Mouse (Mus musculus) heart, embryonic 15.5 days (tissue): ENCODE data around the gene Nacc2. TPM values are rescaled to one million over a fixed set of nuclear protein-coding genes. Genes with fewer than 3 reads are reported as not detected.
A peak's percentile ranks its signal among the peaks of the same experiment; 100 is the strongest.

ENCODE experiments used
- ATAC-seq: fragments of 200-750 bp; cut with Nextera tagmentation; replicated peaks from 2 replicates; pipeline ENCODE4 v1.8.0; 2017; ENCODE audit warnings: low read depth, moderate TSS enrichment; ENCODE audit not compliant: insufficient number of reproducible peaks, insufficient read depth, low FRiP score
- H3K27ac ChIP-seq: fragments of 300-500 bp; sonication (generic); 2 replicates; pipeline ENCODE4 v1.5.1; 2015; ENCODE audit warnings: mild to moderate bottlenecking, inconsistent platforms
- H3K27me3 ChIP-seq: fragments of 300-500 bp; sonication (generic); 2 replicates; pipeline ENCODE4 v1.6.1; 2015; ENCODE audit warnings: inconsistent platforms
- H3K36me3 ChIP-seq: fragments of 300-500 bp; sonication (generic); 2 replicates; pipeline ENCODE4 v1.6.1; 2015; ENCODE audit warnings: mild to moderate bottlenecking, inconsistent platforms
- H3K4me1 ChIP-seq: fragments of 300-500 bp; sonication (generic); replicated peaks from 2 replicates; pipeline ENCODE4 v1.6.1; 2015; ENCODE audit warnings: inconsistent platforms
- H3K4me2 ChIP-seq: fragments of 300-500 bp; sonication (generic); 2 replicates; pipeline ENCODE4 v1.6.1; 2015; ENCODE audit warnings: inconsistent platforms, mild to moderate bottlenecking, moderate library complexity
- H3K4me3 ChIP-seq: fragments of 300-500 bp; sonication (generic); 2 replicates; pipeline ENCODE4 v1.5.1; 2015; ENCODE audit warnings: mild to moderate bottlenecking, inconsistent platforms
- H3K9ac ChIP-seq: fragments of 300-500 bp; sonication (generic); 2 replicates; pipeline ENCODE4 v1.6.1; 2015; ENCODE audit warnings: mild to moderate bottlenecking, inconsistent platforms
- H3K9me3 ChIP-seq: fragments of 300-500 bp; sonication (generic); replicated peaks from 2 replicates; pipeline ENCODE4 v1.6.1; 2016; ENCODE audit warnings: inconsistent platforms
- WGBS: fragments of 180-500 bp; shearing (Covaris S2); methylation state at CpG from one replicate; pipeline ENCODE4 v1.1.7; 2015; ENCODE audit warnings: mixed read lengths; 5-methylcytosine and 5-hydroxymethylcytosine counted together
- polyA plus RNA-seq: library from polyadenylated mRNA; unstranded; fragments of >200 nt; fragmentation: Nextera tagmentation; extraction: Ambion mirVana; gene quantifications from 2 replicates; pipeline ENCODE4 v1.2.1, GENCODE M21; 2015

The Nacc2 gene
- polyA plus RNA-seq, 1 experiment from 2014 or later: 5.2 TPM

GRCm38 (mm10) chr2:26048816-26049215 is 74.2 kb downstream of the Nacc2 start:
- no peak overlapping the region for H3K9ac ChIP-seq
- WGBS: 44% methylated on average over 5 of the region's 5 CpGs
- no peaks in the 10 kb centered on the region for H3K36me3 ChIP-seq
- ATAC-seq: no peak
- H3K27me3 ChIP-seq: no peaks in the 10 kb centered on the region; the same call in 1 of the 2 replicates
- H3K4me2 ChIP-seq: no peak overlapping the region
- H3K4me1 ChIP-seq: no peaks in the 10 kb centered on the region
- H3K9me3 ChIP-seq: no peaks in the 10 kb centered on the region
- no peak overlapping the region for H3K27ac ChIP-seq
- no peak overlapping the region for H3K4me3 ChIP-seq

- no peak for ATAC-seq
- Histone ChIP-seq H3K27me3 (no peaks in the 10 kb centered on the region; the same call in 1 of the 2 replicates), H3K36me3 (no peaks in the 10 kb centered on the region), H3K9ac (no peak overlapping the region), H3K4me3 (no peak overlapping the region), H3K4me2 (no peak overlapping the region), H3K9me3 (no peaks in the 10 kb centered on the region), H3K27ac (no peak overlapping the region), H3K4me1 (peaks cover 8% of the 10 kb centered on the region)
- WGBS: 83% methylated on average over 9 of the region's 9 CpGs
Measured at GRCm38 (mm10) chr2:26044216-26044615, 78.8 kb downstream of the Nacc2 start.

GRCm38 (mm10) chr2:26042603-26043002 is 80.4 kb downstream of the Nacc2 start:
- Histone ChIP-seq H3K27me3 (no peaks in the 10 kb centered on the region; the same call in 1 of the 2 replicates), H3K4me1 (peaks cover 11% of the 10 kb centered on the region), H3K36me3 (no peaks in the 10 kb centered on the region), H3K27ac (no peak overlapping the region), H3K4me2 (no peak overlapping the region), H3K9me3 (no peaks in the 10 kb centered on the region), H3K4me3 (no peak overlapping the region), H3K9ac (no peak overlapping the region)
- 79% methylated on average over 3 of the region's 3 CpGs for WGBS
- ATAC-seq: no peak

- ATAC-seq: no peak
- 39% methylated on average over 14 of the region's 14 CpGs for WGBS
Measured at GRCm38 (mm10) chr2:26041163-26041810, 81.7 kb downstream of the Nacc2 start.

GRCm38 (mm10) chr2:26039951-26040350 is 83.1 kb downstream of the Nacc2 start:
- Histone ChIP-seq H3K4me1 (peaks cover 21% of the 10 kb centered on the region), H3K27ac (no peak overlapping the region), H3K4me2 (no peak overlapping the region), H3K27me3 (0 out of 2 replicates have a peak, but pooled peaks cover 2% of the 10 kb centered on the region), H3K9me3 (no peaks in the 10 kb centered on the region), H3K4me3 (no peak overlapping the region), H3K36me3 (no peaks in the 10 kb centered on the region), H3K9ac (no peak overlapping the region)
- WGBS: 53% methylated on average over 14 of the region's 14 CpGs
- no peak for ATAC-seq

More at GRCm38 (mm10) chr2:26041163-26041810, 81.7 kb downstream of the Nacc2 start:
- Histone ChIP-seq H3K4me2 (no peak overlapping the region; the same call in 1 of the 2 replicates), H3K27me3 (no peaks in the 10 kb centered on the region; the same call in 1 of the 2 replicates), H3K27ac (no peak overlapping the region), H3K9ac (peak overlapping the region; percentile 14; the same call in 1 of the 2 replicates), H3K4me3 (no peak overlapping the region), H3K4me1 (peaks cover 21% of the 10 kb centered on the region), H3K36me3 (no peaks in the 10 kb centered on the region), H3K9me3 (no peaks in the 10 kb centered on the region)

GRCm38 (mm10) chr2:26037386-26037785 is 85.6 kb downstream of the Nacc2 start:
- Histone ChIP-seq H3K4me2 (peak overlapping the region; percentile 19; the same call in 1 of the 2 replicates), H3K4me1 (peaks cover 21% of the 10 kb centered on the region), H3K36me3 (no peaks in the 10 kb centered on the region), H3K4me3 (no peak overlapping the region), H3K9me3 (no peaks in the 10 kb centered on the region), H3K27ac (peak overlapping the region; percentile 59), H3K27me3 (0 out of 2 replicates have a peak, but pooled peaks cover 2% of the 10 kb centered on the region), H3K9ac (0 out of 2 replicates have a peak overlapping the region, but pooled peaks have one; percentile 14)
- WGBS: 16% methylated on average over 6 of the region's 6 CpGs
- ATAC-seq: peak; percentile 66

- no peak overlapping the region for H3K27ac ChIP-seq
- 80% methylated on average over 15 of the region's 15 CpGs for WGBS
- no peak overlapping the region for H3K4me3 ChIP-seq
- ATAC-seq: no peak
- H3K27me3 ChIP-seq: 0 out of 2 replicates have a peak, but pooled peaks cover 2% of the 10 kb centered on the region
- no peaks in the 10 kb centered on the region for H3K36me3 ChIP-seq
- peaks cover 13% of the 10 kb centered on the region for H3K4me1 ChIP-seq
- H3K9ac ChIP-seq: no peak overlapping the region
- no peak overlapping the region for H3K4me2 ChIP-seq
- H3K9me3 ChIP-seq: no peaks in the 10 kb centered on the region
Measured at GRCm38 (mm10) chr2:26034344-26035050, 88.5 kb downstream of the Nacc2 start.

GRCm38 (mm10) chr2:26030288-26030687 is 92.7 kb downstream of the Nacc2 start:
- H3K9ac ChIP-seq: no peak overlapping the region
- H3K27ac ChIP-seq: no peak overlapping the region
- H3K4me2 ChIP-seq: no peak overlapping the region
- H3K27me3 ChIP-seq: no peaks in the 10 kb centered on the region
- no peaks in the 10 kb centered on the region for H3K9me3 ChIP-seq
- H3K4me3 ChIP-seq: no peak overlapping the region
- ATAC-seq: no peak
- H3K4me1 ChIP-seq: no peaks in the 10 kb centered on the region
- no peaks in the 10 kb centered on the region for H3K36me3 ChIP-seq
- 35% methylated on average over 3 of the region's 3 CpGs for WGBS

- WGBS: 27% methylated on average over 4 of the region's 4 CpGs
- no peaks in the 10 kb centered on the region for H3K9me3 ChIP-seq
- H3K27ac ChIP-seq: no peak overlapping the region
- H3K4me1 ChIP-seq: peaks cover 17% of the 10 kb centered on the region
- no peak overlapping the region for H3K4me3 ChIP-seq
- H3K36me3 ChIP-seq: no peaks in the 10 kb centered on the region
- no peaks in the 10 kb centered on the region for H3K27me3 ChIP-seq
- H3K4me2 ChIP-seq: no peak overlapping the region
- H3K9ac ChIP-seq: no peak overlapping the region
- ATAC-seq: no peak
Measured at GRCm38 (mm10) chr2:26024138-26025075, 98.6 kb downstream of the Nacc2 start.

- Histone ChIP-seq H3K9me3 (no peaks in the 10 kb centered on the region), H3K27me3 (no peaks in the 10 kb centered on the region), H3K9ac (no peak overlapping the region), H3K4me1 (peaks cover 28% of the 10 kb centered on the region), H3K4me2 (no peak overlapping the region), H3K36me3 (no peaks in the 10 kb centered on the region), H3K27ac (no peak overlapping the region), H3K4me3 (no peak overlapping the region)
- WGBS: 72% methylated on average over 1 of the region's 1 CpGs
- ATAC-seq: no peak
Measured at GRCm38 (mm10) chr2:26022626-26023025, 100.4 kb downstream of the Nacc2 start.

GRCm38 (mm10) chr2:26022258-26022565 is 100.8 kb downstream of the Nacc2 start:
- Histone ChIP-seq H3K9me3 (no peaks in the 10 kb centered on the region), H3K9ac (no peak overlapping the region), H3K4me2 (peak overlapping the region; percentile 84), H3K27ac (no peak overlapping the region), H3K4me1 (peaks cover 32% of the 10 kb centered on the region), H3K27me3 (no peaks in the 10 kb centered on the region), H3K36me3 (no peaks in the 10 kb centered on the region), H3K4me3 (peak overlapping the region; percentile 91)
- ATAC-seq: no peak
- WGBS: 81% methylated on average over 8 of the region's 8 CpGs
